Mouse (Mus musculus) ES-Bruce4 (cell line): ENCODE results near the gene Ppp1r9b.

Source experiments
- CTCF ChIP-seq: IDR thresholded peaks from one replicate; pipeline ENCODE4 v1.8.1; 2011; ENCODE audit warnings: low read depth, low read length
- EP300 ChIP-seq: IDR thresholded peaks from 2 replicates; pipeline ENCODE4 v1.6.1; 2011; ENCODE audit warnings: low read depth, low read length; ENCODE audit not compliant: insufficient read depth
- POLR2A ChIP-seq: IDR thresholded peaks from one replicate; pipeline ENCODE4 v1.8.1; 2011; ENCODE audit warnings: low read length; ENCODE audit not compliant: insufficient read depth

DNA sequence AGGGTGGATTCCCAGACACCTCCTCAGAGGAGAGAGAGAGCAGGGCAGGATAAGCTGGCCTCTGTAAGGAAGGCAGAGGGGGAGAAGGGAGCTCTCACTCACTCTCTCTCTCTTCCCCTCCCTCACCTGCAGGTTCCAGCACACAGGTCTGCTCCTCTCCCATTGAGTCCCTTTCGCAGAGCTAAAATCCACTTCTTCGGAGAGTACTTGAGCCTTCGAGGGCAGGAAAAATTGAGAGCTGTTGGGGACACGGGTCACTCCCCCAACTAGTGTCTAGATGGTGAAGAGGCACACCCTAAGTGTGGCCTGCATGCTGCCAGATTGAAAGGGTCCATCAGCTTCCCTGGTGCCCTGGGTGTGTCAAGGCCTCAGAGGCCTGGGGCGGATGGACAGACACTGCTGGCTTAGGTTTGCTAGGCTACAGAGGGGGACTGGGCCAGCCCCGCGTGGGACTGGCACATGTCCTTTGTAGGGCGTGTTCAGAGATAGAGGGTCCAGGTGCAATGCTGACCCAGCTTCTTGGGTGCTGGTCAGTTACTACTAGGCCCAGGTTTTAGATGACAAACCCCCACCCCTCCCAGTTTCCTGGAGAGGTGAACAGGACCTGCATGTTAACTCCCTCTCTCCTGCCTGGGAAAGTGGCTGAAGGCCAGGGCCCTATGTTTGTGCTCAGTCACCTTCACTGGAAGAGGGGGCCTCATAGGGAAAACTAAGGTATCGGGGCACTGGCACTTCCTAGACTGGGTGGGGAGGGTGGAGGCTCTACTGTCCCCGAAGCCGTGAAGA lies 34.6 kb downstream of the Ppp1r9b start:
- no peak for TF ChIP-seq POLR2A
- no peak for TF ChIP-seq EP300
- no peak for TF ChIP-seq CTCF
